Mouse (Mus musculus) MEL (cell line): ENCODE measurements at regions not wholly inside any gene's neighbourhood (a gene's known extent, or its start where the extent isn't known, plus 50 kb on each side); places are given as distances from the start of the nearest gene placed in this dataset.

Experiments
- DNase-seq: peaks from one replicate; pipeline ENCODE4 v3.0.0; 2011; ENCODE audit warnings: low read depth, low spot score
- H3K27ac ChIP-seq: 2 replicates; pipeline ENCODE4 v1.5.1; 2012; ENCODE audit warnings: low read depth, mild to moderate bottlenecking, control low read depth, low read length, moderate library complexity; ENCODE audit not compliant: control insufficient read depth
- H3K27me3 ChIP-seq, 2 experiments: fragments of 150-350 bp in 1 of 2; sonication (generic) in 1 of 2; 2 replicates each; pipeline ENCODE4 v1.6.1; 2012; ENCODE audit warnings: low read length in 2 of 2, mild to moderate bottlenecking in 2 of 2, improper control_type of control experiment in 1 of 2, moderate library complexity in 1 of 2; ENCODE audit not compliant: insufficient read depth in 2 of 2, control insufficient read depth in 1 of 2
- H3K36me3 ChIP-seq, 2 experiments: 2 replicates each; pipeline ENCODE4 v1.6.1; 2012 to 2014; ENCODE audit warnings: low read length in 2 of 2, improper control_type of control experiment in 1 of 2, inconsistent platforms in 1 of 2, mild to moderate bottlenecking in 1 of 2; ENCODE audit not compliant: insufficient read depth in 2 of 2, control insufficient read depth in 1 of 2
- H3K4me1 ChIP-seq, 2 experiments: fragments of 150-350 bp in 1 of 2; sonication (generic) in 1 of 2; 2 replicates each; pipeline ENCODE4 v1.6.1; 2012; ENCODE audit warnings: low read length in 2 of 2, improper control_type of control experiment in 1 of 2, mild to moderate bottlenecking in 1 of 2; ENCODE audit not compliant: insufficient read depth in 2 of 2, control insufficient read depth in 1 of 2
- H3K4me3 ChIP-seq, 2 experiments: fragments of 150-350 bp in 1 of 2; sonication (generic) in 1 of 2; 2 replicates each; pipeline ENCODE4 v1.5.1; 2012; ENCODE audit warnings: low read depth in 2 of 2, low read length in 2 of 2, mild to moderate bottlenecking in 2 of 2, moderate library complexity in 2 of 2, control low read depth in 1 of 2, improper control_type of control experiment in 1 of 2; ENCODE audit not compliant: control insufficient read depth in 1 of 2, insufficient read depth in 1 of 2
- H3K79me2 ChIP-seq: 2 replicates; pipeline ENCODE4 v1.6.1; 2012; ENCODE audit warnings: mild to moderate bottlenecking, low read length, moderate library complexity; ENCODE audit not compliant: control insufficient read depth, poor library complexity, insufficient read depth
- H3K9ac ChIP-seq: 2 replicates; pipeline ENCODE4 v1.6.1; 2012; ENCODE audit warnings: low read depth, mild to moderate bottlenecking, control low read depth, low read length, moderate library complexity; ENCODE audit not compliant: control insufficient read depth, poor library complexity, severe bottlenecking
- H3K9me3 ChIP-seq: fragments of 150-350 bp; sonication (generic); replicated peaks from 2 replicates; pipeline ENCODE4 v1.6.1; 2012; ENCODE audit warnings: mild to moderate bottlenecking, low read length, improper control_type of control experiment, moderate library complexity; ENCODE audit not compliant: insufficient read depth
- BHLHE40 ChIP-seq: IDR thresholded peaks from 2 replicates; pipeline ENCODE4 v1.6.1; 2012; ENCODE audit warnings: low read depth, mild to moderate bottlenecking, inconsistent platforms, low read length, improper control_type of control experiment, borderline replicate concordance
- CHD1 ChIP-seq: IDR thresholded peaks from 2 replicates; pipeline ENCODE4 v1.6.1; 2012; ENCODE audit warnings: low read depth, mild to moderate bottlenecking, inconsistent platforms, low read length, improper control_type of control experiment
- CHD2 ChIP-seq: IDR thresholded peaks from 2 replicates; pipeline ENCODE4 v1.6.1; 2011; ENCODE audit warnings: low read length, improper control_type of control experiment
- ELF1 ChIP-seq: IDR thresholded peaks from 2 replicates; pipeline ENCODE4 v1.6.1; 2014; ENCODE audit warnings: low read depth, mild to moderate bottlenecking, inconsistent platforms, low read length, improper control_type of control experiment, moderate library complexity
- EP300 ChIP-seq, 2 experiments: IDR thresholded peaks; 2 replicates each; pipeline ENCODE4 v1.6.1; 2011; ENCODE audit warnings: improper control_type of control experiment in 2 of 2, low read length in 2 of 2, low read depth in 1 of 2, mild to moderate bottlenecking in 1 of 2
- ETS1 ChIP-seq: IDR thresholded peaks from 2 replicates; pipeline ENCODE4 v1.6.1; 2012; ENCODE audit warnings: low read depth, mild to moderate bottlenecking, inconsistent platforms, low read length, improper control_type of control experiment, moderate library complexity
- GABPA ChIP-seq: IDR thresholded peaks from 2 replicates; pipeline ENCODE4 v1.6.1; 2012; ENCODE audit warnings: low read depth, mild to moderate bottlenecking, inconsistent platforms, low read length, improper control_type of control experiment, moderate library complexity
- HCFC1 ChIP-seq: IDR thresholded peaks from 2 replicates; pipeline ENCODE4 v1.6.1; 2012; ENCODE audit warnings: low read depth, mild to moderate bottlenecking, inconsistent platforms, low read length, improper control_type of control experiment, moderate library complexity
- KAT2A ChIP-seq: conservative IDR thresholded peaks from 2 replicates; pipeline ENCODE4 v1.6.1; 2012; ENCODE audit warnings: low read depth, low read length, improper control_type of control experiment, inconsistent platforms
- MAFK ChIP-seq: IDR thresholded peaks from 2 replicates; pipeline ENCODE4 v1.6.1; 2011; ENCODE audit warnings: low read depth, mild to moderate bottlenecking, low read length, improper control_type of control experiment, borderline replicate concordance
- MAX ChIP-seq: IDR thresholded peaks from 2 replicates; pipeline ENCODE4 v1.6.1; 2011; ENCODE audit warnings: low read length, improper control_type of control experiment
- MAZ ChIP-seq: IDR thresholded peaks from 2 replicates; pipeline ENCODE4 v1.6.1; 2012; ENCODE audit warnings: low read depth, mild to moderate bottlenecking, inconsistent platforms, low read length, improper control_type of control experiment
- MEF2A ChIP-seq: IDR thresholded peaks from 2 replicates; pipeline ENCODE4 v1.6.1; 2014; ENCODE audit warnings: low read depth, mild to moderate bottlenecking, inconsistent platforms, low read length, improper control_type of control experiment; ENCODE audit not compliant: poor library complexity, insufficient replicate concordance, severe bottlenecking; ENCODE audit errors: extremely low read depth
- NRF1 ChIP-seq: IDR thresholded peaks from 2 replicates; pipeline ENCODE4 v1.6.1; 2014; ENCODE audit warnings: low read depth, mild to moderate bottlenecking, inconsistent platforms, low read length, improper control_type of control experiment, moderate library complexity; ENCODE audit not compliant: poor library complexity, insufficient read depth, severe bottlenecking
- POLR2AphosphoS5 ChIP-seq: IDR thresholded peaks from 2 replicates; pipeline ENCODE4 v1.6.1; 2012; ENCODE audit warnings: low read depth, borderline replicate concordance, mild to moderate bottlenecking, inconsistent platforms, low read length, moderate library complexity, mixed read lengths
- RAD21 ChIP-seq: IDR thresholded peaks from 2 replicates; pipeline ENCODE4 v1.6.1; 2011; ENCODE audit warnings: mild to moderate bottlenecking, low read depth, low read length, improper control_type of control experiment
- RCOR1 ChIP-seq: IDR thresholded peaks from 2 replicates; pipeline ENCODE4 v1.6.1; 2012; ENCODE audit warnings: low read depth, mild to moderate bottlenecking, inconsistent platforms, low read length, improper control_type of control experiment
- SMC3 ChIP-seq: IDR thresholded peaks from 2 replicates; pipeline ENCODE4 v1.6.1; 2011; ENCODE audit warnings: low read depth, low read length, improper control_type of control experiment
- TAL1 ChIP-seq: IDR thresholded peaks from 2 replicates; pipeline ENCODE4 v1.6.1; 2012; ENCODE audit warnings: mild to moderate bottlenecking, inconsistent platforms, low read length, moderate library complexity, mixed read lengths
- TBP ChIP-seq: IDR thresholded peaks from 2 replicates; pipeline ENCODE4 v1.8.0; 2011; ENCODE audit warnings: low read depth, low read length, improper control_type of control experiment
- TCF12 ChIP-seq: IDR thresholded peaks from 2 replicates; pipeline ENCODE4 v1.6.1; 2014; ENCODE audit warnings: low read depth, mild to moderate bottlenecking, inconsistent platforms, low read length, improper control_type of control experiment, moderate library complexity
- UBTF ChIP-seq: IDR thresholded peaks from 2 replicates; pipeline ENCODE4 v1.6.1; 2012; ENCODE audit warnings: low read depth, mild to moderate bottlenecking, inconsistent platforms, low read length, improper control_type of control experiment, moderate library complexity, borderline replicate concordance; ENCODE audit not compliant: insufficient read depth
- USF2 ChIP-seq, 2 experiments: IDR thresholded peaks; 2 replicates each; pipeline ENCODE4 v1.6.1; 2011 to 2012; ENCODE audit warnings: improper control_type of control experiment in 2 of 2, low read length in 2 of 2, borderline replicate concordance in 1 of 2, inconsistent platforms in 1 of 2, low read depth in 1 of 2, mild to moderate bottlenecking in 1 of 2; ENCODE audit not compliant: insufficient read depth in 1 of 2
- ZC3H11A ChIP-seq: IDR thresholded peaks from 2 replicates; pipeline ENCODE4 v1.6.1; 2012; ENCODE audit warnings: low read depth, mild to moderate bottlenecking, inconsistent platforms, low read length, improper control_type of control experiment
- ZKSCAN1 ChIP-seq: IDR thresholded peaks from 2 replicates; pipeline ENCODE4 v1.6.1; 2012; ENCODE audit warnings: low read depth, mild to moderate bottlenecking, inconsistent platforms, low read length, improper control_type of control experiment, moderate library complexity
- ZMIZ1 ChIP-seq: IDR thresholded peaks from 2 replicates; pipeline ENCODE4 v1.6.1; 2012; ENCODE audit warnings: low read depth, mild to moderate bottlenecking, inconsistent platforms, low read length, improper control_type of control experiment, moderate library complexity
- ZNF384 ChIP-seq: IDR thresholded peaks from 2 replicates; pipeline ENCODE4 v1.6.1; 2012; ENCODE audit warnings: low read depth, mild to moderate bottlenecking, inconsistent platforms, low read length, improper control_type of control experiment

DNA sequence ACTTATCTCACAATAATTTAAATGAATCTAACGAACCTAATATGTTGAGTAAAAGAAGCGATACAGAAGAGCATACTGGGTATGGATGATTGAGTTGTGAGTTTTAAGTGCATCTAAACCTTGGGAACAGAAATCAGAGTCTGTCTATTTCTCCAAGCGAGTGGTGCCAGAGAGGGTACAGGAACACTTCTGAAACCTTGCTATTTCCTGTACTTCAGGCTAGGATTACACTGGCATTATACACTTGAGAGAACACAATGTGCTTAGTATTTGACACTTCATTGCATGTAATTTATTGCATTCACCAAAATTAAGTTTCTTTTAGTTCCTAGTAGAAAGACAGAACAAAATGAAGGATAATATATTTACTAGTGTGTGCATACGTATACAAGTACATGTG lies 54.0 kb upstream of the Npy2r start:
- no peak overlapping the region for H3K4me3 ChIP-seq
- TF ChIP-seq ELF1: no peak
- no peak for TF ChIP-seq USF2 (IDR thresholded peaks at IDR 0.05; ENCODE audit: borderline replicate concordance in 1 of 2, insufficient read depth in 1 of 2, low read depth in 1 of 2, low read length in 2 of 2)
- no peak for TF ChIP-seq TCF12
- TF ChIP-seq RCOR1: no peak
- no peak for TF ChIP-seq NRF1
- TF ChIP-seq ZKSCAN1: no peak
- no peak for TF ChIP-seq MAFK
- no peak for TF ChIP-seq MEF2A
- no peak for TF ChIP-seq CHD1
- TF ChIP-seq TBP: no peak
- no peak for TF ChIP-seq ZC3H11A
- TF ChIP-seq HCFC1: no peak
- TF ChIP-seq KAT2A: no peak
- TF ChIP-seq SMC3: no peak
- no peak for TF ChIP-seq TAL1
- TF ChIP-seq BHLHE40: no peak
- TF ChIP-seq EP300 (IDR thresholded peaks at IDR 0.05; ENCODE audit: low read depth in 1 of 2, low read length in 2 of 2): no peak
- TF ChIP-seq ETS1: no peak
- no peak overlapping the region for H3K27ac ChIP-seq
- H3K9ac ChIP-seq: no peak overlapping the region
- H3K9me3 ChIP-seq: no peaks in the 10 kb centered on the region
- H3K79me2 ChIP-seq: no peaks in the 10 kb centered on the region
- DNase-seq: no peak
- H3K4me1 ChIP-seq: no peaks in the 10 kb centered on the region
- H3K36me3 ChIP-seq: no peaks in the 10 kb centered on the region
- H3K27me3 ChIP-seq: no peaks in the 10 kb centered on the region

DNA sequence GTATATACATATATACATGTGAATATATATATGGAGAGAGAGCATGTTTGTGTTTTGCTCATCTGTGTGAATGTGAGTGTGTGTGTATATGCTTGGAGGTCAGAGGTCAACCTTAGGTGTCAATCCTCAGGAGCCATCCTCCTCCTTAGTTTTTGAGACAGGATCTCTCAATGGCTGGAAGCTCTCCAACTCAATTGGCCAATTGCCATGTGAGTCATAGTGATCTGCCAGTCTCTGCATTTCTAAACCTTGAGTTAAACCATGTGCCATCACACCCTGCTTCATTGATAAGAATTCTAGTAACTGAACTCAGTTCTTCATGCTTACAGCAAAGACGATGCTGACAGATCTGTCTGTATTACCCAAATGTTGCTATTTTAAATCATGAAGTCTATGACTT lies 50.8 kb upstream of the Npy2r start:
- H3K9me3 ChIP-seq: no peaks in the 10 kb centered on the region
- no peak for DNase-seq
- no peaks in the 10 kb centered on the region for H3K4me1 ChIP-seq
- no peaks in the 10 kb centered on the region for H3K27me3 ChIP-seq
- no peak overlapping the region for H3K27ac ChIP-seq
- no peaks in the 10 kb centered on the region for H3K79me2 ChIP-seq
- TF ChIP-seq MAZ (no peak), CHD2 (no peak), GABPA (no peak), RAD21 (no peak), ZMIZ1 (no peak), ZKSCAN1 (no peak), UBTF (no peak), POLR2AphosphoS5 (no peak), MAX (no peak), ZNF384 (no peak), TAL1 (no peak), USF2 (IDR thresholded peaks at IDR 0.05; ENCODE audit: borderline replicate concordance in 1 of 2, insufficient read depth in 1 of 2, low read depth in 1 of 2, low read length in 2 of 2) (no peak), RCOR1 (no peak), TBP (no peak), NRF1 (no peak), KAT2A (no peak), MAFK (no peak), HCFC1 (no peak)
- H3K9ac ChIP-seq: no peak overlapping the region
- H3K36me3 ChIP-seq: no peaks in the 10 kb centered on the region
- H3K4me3 ChIP-seq: no peak overlapping the region
